Mouse (Mus musculus) hindbrain, embryonic 15.5 days (tissue): Measurements from ENCODE around the gene Rnaset2b. TPM values are rescaled to one million over a fixed set of nuclear protein-coding genes. Genes with fewer than 3 reads are reported as not detected.
"Not testable (repeated sequence)": the region's sequence is repeated elsewhere in the genome, so short reads cannot be mapped to it uniquely, and the experiment has no call there.

ENCODE experiments used
- ATAC-seq: fragments of 200-750 bp; cut with Nextera tagmentation; 2 replicates; pipeline ENCODE4 v1.8.0; 2017; ENCODE audit warnings: low read depth, moderate number of reproducible peaks, moderate TSS enrichment; ENCODE audit not compliant: low FRiP score
- H3K27ac ChIP-seq: fragments of 300-500 bp; sonication (generic); replicated peaks from 2 replicates; pipeline ENCODE4 v1.5.1; 2015; ENCODE audit warnings: mild to moderate bottlenecking, inconsistent platforms
- H3K27me3 ChIP-seq: fragments of 300-500 bp; sonication (generic); 2 replicates; pipeline ENCODE4 v1.6.1; 2015; ENCODE audit warnings: control low read depth, inconsistent platforms
- H3K36me3 ChIP-seq: fragments of 300-500 bp; sonication (generic); 2 replicates; pipeline ENCODE4 v1.6.1; 2015; ENCODE audit warnings: control low read depth, inconsistent platforms
- H3K4me1 ChIP-seq: fragments of 300-500 bp; sonication (generic); replicated peaks from 2 replicates; pipeline ENCODE4 v1.6.1; 2015; ENCODE audit warnings: control low read depth, inconsistent platforms
- H3K4me2 ChIP-seq: fragments of 300-500 bp; sonication (generic); 2 replicates; pipeline ENCODE4 v1.6.1; 2015; ENCODE audit warnings: moderate library complexity, mild to moderate bottlenecking, inconsistent platforms
- H3K4me3 ChIP-seq: fragments of 300-500 bp; sonication (generic); 2 replicates; pipeline ENCODE4 v1.5.1; 2015; ENCODE audit warnings: mild to moderate bottlenecking, inconsistent platforms
- H3K9ac ChIP-seq: fragments of 300-500 bp; sonication (generic); 2 replicates; pipeline ENCODE4 v1.6.1; 2015; ENCODE audit warnings: inconsistent platforms
- H3K9me3 ChIP-seq: fragments of 300-500 bp; sonication (generic); 2 replicates; pipeline ENCODE4 v1.6.1; 2016; ENCODE audit warnings: control low read depth, inconsistent platforms
- WGBS: fragments of 180-500 bp; shearing (Covaris S2); methylation state at CpG from one replicate; pipeline ENCODE4 v1.1.7; 2015; 5-methylcytosine and 5-hydroxymethylcytosine counted together
- polyA plus RNA-seq: library from polyadenylated mRNA; unstranded; fragments of >200 nt; fragmentation: Nextera tagmentation; extraction: Ambion mirVana; gene quantifications from 2 replicates; pipeline ENCODE4 v1.2.1, GENCODE M21; 2015

The Rnaset2b gene
- polyA plus RNA-seq, 1 experiment from 2014 or later, result 116 TPM

DNA sequence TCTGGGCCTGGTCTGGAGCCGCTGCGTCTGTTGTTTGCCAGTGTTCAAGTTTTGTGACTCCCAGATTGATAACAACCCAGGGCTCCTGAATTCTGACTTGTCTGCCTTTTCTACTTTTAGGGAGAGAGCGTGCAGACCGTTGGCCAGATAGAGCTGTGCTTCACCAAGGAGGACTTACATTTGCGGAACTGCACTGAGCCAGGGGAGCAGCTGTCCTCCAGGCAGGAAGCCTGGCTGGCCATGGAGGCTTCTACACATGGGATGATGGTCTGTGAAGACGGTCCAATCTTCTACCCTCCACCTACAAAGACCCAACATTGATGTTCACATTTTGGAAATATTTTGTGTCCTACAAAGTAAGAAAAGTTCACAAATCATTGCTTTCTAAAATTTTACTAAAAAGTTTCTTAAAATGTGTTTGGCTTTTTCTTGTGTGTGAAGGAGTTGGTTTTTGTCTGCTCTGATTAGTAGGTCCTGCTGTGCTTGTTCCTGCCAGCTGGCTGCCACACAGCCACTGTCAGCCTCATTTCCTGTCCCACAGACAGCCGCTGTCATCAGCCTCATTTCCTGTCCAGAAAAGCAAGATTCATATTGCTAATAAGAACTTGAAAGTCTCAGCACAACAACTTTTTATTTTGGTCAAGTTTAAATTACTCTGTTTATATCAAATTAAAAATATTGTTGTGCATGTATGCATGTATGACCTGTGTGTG, 27.5 kb downstream of the Rnaset2b start:
- H3K4me3 ChIP-seq, H3K27me3 ChIP-seq, ATAC-seq, H3K9me3 ChIP-seq, H3K27ac ChIP-seq, H3K36me3 ChIP-seq, H3K4me1 ChIP-seq, H3K4me2 ChIP-seq, H3K9ac ChIP-seq: not testable (repeated sequence)
- WGBS, result no CpG with 5 or more reads among the region's 7 CpGs

DNA sequence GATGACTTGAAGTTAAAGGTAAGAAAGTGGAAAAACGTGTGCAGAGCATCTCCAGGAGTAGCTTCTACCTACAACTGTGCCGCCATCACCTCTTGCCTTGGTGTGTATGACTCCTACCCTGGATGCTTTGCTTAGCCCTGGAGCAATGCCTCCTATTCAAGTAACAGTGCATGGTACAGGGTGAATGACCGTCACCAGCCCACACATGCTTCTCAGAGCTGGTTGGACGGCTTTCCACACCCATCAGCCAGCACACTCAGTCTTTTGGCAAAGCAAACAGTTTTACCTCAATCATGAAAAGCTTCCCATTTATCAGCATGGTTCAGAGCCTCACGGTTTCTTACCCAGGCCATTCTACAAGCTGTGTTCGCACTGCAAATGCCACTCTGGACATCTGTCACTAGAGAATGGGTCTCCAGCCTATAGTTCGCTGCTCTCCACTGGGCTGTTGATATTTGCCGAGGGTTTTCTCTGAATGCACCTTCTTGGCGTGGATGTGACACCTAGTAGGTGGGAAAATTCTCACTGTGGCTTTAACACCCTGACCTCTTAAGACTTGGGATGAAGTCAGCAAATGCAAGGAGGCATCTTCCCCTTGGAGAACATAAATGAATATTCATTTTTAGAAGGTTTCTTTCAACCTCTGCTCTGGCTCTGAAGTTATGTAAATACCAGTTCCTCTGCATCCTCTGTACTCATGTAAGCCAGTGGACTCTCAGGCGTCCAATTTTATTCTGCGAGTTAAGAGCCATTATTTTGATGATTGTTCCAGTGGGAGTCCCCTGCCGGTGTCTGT, 31.6 kb downstream of the Rnaset2b start:
- 81% methylated on average over 9 of the region's 12 CpGs for WGBS
- H3K4me3 ChIP-seq, H3K4me1 ChIP-seq, H3K9ac ChIP-seq, H3K9me3 ChIP-seq, H3K27ac ChIP-seq, H3K36me3 ChIP-seq, H3K4me2 ChIP-seq, H3K27me3 ChIP-seq, ATAC-seq: not testable (repeated sequence)

DNA sequence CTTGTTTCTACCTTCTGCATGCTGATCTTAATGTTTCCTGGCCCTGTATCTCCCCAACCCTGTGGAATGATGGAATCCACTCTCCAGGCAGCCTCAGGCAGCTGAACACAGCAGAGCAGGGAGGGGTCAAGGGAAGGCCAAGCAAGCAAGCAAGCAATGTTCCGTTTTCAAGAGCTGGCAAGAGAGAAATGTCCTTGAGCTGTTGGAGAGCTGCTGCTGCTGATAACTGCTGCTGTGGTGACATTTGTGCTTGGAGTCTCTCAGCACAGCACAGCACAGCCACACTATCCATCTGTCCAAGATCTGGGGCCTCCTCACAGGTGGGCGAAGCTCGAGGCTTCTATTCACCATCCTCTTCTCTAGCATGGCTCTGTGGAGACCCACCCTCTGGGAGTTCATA, 33.0 kb downstream of the Rnaset2b start:
- not testable (repeated sequence) for H3K27ac ChIP-seq, H3K27me3 ChIP-seq, ATAC-seq, H3K4me1 ChIP-seq, H3K9me3 ChIP-seq, H3K9ac ChIP-seq, H3K4me3 ChIP-seq, H3K4me2 ChIP-seq, H3K36me3 ChIP-seq
- WGBS, result no CpG with 5 or more reads among the region's 3 CpGs

DNA sequence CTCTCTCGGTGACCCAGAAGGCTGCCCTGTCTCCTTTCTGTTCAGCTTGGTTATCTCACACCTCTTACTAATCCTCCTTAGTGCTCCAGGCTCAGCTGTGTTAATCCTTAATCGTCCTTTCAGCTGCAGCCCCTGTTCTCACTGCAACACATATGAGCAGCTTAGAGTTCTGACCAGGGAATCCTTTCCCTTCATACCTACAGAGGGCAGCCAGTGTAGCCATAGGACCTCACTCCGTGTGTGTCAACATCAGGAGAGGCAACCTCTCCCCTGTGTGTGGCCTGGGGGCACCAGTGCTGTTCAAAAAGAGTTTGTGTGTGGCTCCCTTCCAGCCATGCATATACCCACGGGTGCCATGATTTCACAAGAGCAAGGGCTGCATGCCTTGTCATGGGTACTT, 35.2 kb downstream of the Rnaset2b start:
- not testable (repeated sequence) for H3K4me2 ChIP-seq, H3K9ac ChIP-seq, H3K27me3 ChIP-seq, H3K4me3 ChIP-seq, H3K36me3 ChIP-seq, ATAC-seq, H3K9me3 ChIP-seq, H3K4me1 ChIP-seq, H3K27ac ChIP-seq
- 76% methylated on average over 3 of the region's 4 CpGs for WGBS

DNA sequence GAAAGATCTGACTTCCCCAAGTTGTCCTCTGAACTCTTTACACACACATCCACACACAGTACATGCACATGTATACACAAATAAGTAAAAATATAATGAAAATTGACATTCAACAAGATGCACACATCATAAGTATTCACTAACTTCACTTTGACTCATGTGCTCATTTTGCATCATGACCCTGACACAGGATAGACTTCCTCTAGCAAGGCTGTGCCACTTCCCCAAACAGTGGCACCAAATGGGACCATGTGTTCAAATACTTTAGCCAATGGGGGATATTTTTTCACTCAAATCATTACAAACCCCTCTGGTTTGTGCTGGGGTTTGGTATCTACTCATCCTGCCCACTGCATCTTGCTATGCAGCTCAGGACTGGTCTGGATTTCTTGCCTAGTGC, 38.5 kb downstream of the Rnaset2b start:
- H3K4me3 ChIP-seq, H3K27me3 ChIP-seq, H3K4me1 ChIP-seq, H3K4me2 ChIP-seq, H3K36me3 ChIP-seq, H3K27ac ChIP-seq, H3K9me3 ChIP-seq, H3K9ac ChIP-seq, ATAC-seq: not testable (repeated sequence)

DNA sequence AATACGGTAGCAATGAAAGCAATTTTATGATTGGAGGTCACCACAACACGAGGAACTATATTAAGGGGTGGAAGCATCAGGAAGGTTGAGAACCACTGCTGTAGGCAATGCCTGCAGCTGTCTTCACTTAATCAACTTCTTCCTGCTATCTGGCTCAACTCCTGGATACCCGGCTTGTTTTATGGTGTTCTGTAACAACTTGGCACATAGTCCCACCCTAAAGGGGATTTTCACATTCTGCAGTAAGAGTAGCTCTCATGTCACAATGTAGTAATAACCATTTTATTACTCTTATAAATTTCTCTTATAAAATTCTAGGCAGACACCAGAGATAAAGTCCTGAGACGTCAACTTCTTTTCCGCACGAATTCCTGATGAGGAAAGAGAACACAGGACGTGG, 39.0 kb downstream of the Rnaset2b start:
- not testable (repeated sequence) for H3K27ac ChIP-seq, H3K36me3 ChIP-seq, H3K27me3 ChIP-seq, H3K4me3 ChIP-seq, H3K4me1 ChIP-seq, H3K9ac ChIP-seq, H3K9me3 ChIP-seq, ATAC-seq, H3K4me2 ChIP-seq
- no CpG with 5 or more reads among the region's 7 CpGs for WGBS

DNA sequence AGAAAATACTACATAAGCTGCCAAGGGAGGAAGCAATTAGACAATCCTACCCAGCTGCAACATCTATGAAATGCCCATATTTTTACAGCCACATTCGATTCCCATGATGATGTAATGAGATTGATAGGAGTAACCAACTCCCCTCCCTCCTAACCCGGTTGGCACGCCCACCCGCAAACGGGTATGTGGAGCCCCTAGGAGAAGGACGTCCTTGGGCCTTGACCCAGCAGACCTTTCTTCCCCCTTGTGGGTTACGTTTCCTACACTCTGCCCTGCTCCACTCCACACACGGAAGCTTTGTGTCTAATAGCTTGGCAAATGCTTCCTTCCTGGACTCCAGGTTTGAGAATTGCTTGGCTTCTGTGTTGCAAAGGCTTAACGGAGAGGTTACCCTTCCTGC, 39.5 kb downstream of the Rnaset2b start:
- WGBS, result 85% methylated on average over 6 of the region's 9 CpGs
- H3K27ac ChIP-seq, result not testable (repeated sequence)

DNA sequence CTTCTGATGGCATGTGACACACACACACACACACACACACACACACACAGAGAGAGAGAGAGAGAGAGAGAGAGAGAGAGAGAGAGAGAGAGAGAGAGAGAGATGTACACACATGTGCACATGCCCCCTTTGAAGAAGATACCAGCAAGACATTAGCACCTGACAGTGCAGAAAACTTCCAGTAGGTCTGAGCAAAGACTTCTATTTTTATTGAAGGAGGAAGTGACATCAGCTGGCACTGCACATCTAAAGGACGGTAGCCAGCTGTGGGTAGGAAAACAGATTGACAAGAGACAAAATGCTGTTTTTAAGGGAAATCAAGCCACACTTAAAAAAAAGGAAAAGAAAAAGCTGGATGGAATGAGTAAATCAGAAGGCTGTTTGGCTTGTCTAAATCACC, 43.8 kb downstream of the Rnaset2b start:
- H3K36me3 ChIP-seq, H3K27me3 ChIP-seq, H3K4me3 ChIP-seq, H3K4me2 ChIP-seq, H3K9me3 ChIP-seq, ATAC-seq, H3K27ac ChIP-seq, H3K9ac ChIP-seq, H3K4me1 ChIP-seq: not testable (repeated sequence)
- WGBS, result no CpG with 5 or more reads among the region's 1 CpGs

More for the DNA sequence above, 39.5 kb downstream of the Rnaset2b start:
- not testable (repeated sequence) for H3K4me2 ChIP-seq, H3K4me1 ChIP-seq, H3K9me3 ChIP-seq, H3K36me3 ChIP-seq, H3K27me3 ChIP-seq, H3K4me3 ChIP-seq, H3K9ac ChIP-seq, ATAC-seq

DNA sequence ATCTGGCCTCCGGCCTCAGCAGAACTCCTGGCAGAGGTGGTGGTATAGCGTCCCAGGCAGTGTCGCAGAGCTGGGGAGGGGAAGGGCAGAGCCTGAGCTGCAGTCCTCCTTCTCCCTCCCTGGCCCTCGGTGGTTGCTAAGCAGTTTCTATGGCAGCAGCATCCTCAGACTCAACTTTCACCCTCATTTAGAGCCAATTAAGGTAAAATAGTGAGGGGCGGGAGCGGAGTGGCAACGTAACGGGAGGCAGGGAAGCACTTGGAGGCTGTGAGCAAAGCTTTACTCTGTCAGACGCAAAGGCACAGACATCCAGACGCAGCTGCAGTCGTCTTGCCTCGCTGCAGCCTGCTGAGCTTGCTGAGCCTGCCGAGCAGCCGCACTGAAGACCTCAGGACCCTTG, 54.8 kb downstream of the Rnaset2b start, which contains the start of gene Gm1604a:
TSS of gene Gm1604a (plus strand) at position 312 of the 400 bp plus-strand sequence.
- not testable (repeated sequence) for H3K9me3 ChIP-seq, H3K4me1 ChIP-seq, H3K27ac ChIP-seq, H3K27me3 ChIP-seq, H3K9ac ChIP-seq, H3K36me3 ChIP-seq, H3K4me3 ChIP-seq
- peak; percentile 88 for ATAC-seq
- WGBS, result 4% methylated on average over 5 of the region's 14 CpGs
- peak within 1 kb of the TSS; percentile 32; the same call in 1 of the 2 replicates for H3K4me2 ChIP-seq

DNA sequence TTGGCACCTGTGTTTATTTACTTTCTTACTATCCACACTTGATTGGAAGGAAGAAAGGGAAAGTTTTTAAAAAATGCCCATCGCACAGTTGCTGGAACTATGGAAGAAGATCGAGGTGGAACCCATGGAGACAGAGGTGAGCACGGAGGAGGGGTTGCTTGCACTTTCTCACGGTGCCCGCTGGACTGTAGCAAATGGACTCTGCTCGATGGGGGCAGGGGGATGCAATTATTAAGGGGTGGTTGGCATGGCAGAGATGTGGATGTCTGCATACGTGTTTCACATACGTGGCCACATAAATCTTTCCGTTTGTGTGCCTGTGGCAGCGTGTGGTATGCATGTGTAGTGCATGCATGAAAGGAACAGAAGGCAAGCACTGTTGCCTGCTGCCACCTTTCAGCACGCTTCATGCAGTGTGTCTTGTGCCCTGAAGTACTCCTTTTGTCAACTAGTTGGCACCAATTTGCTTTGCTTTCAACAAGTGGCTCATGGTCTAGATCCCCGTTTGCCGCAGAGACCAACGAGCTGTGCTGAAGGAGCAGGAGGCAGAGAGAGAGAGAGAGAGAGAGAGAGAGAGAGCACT, 55.4 kb downstream of the Rnaset2b start:
- ATAC-seq, result peak; percentile 24; the same call in 1 of the 2 replicates

DNA sequence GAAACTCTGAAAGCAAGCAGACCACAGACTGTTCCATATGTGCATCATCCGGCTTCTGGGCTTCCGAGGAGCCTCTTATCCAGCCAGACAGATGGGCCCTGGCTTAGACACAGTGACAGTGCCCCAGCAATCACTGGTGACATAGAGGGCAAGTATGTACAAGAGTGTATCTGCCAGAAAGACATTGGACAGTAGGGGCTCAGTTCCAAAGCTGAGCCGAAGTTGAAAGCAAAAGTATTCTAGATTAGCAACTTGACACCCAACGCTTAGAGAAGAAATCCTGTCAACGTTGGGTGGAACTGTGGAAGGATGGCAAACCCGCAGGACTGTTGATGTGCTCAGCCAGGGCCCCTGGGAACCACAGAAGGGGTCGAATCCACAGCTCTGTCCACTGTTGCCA, 59.8 kb downstream of the Rnaset2b start:
- not testable (repeated sequence) for H3K4me3 ChIP-seq, H3K9ac ChIP-seq, H3K4me1 ChIP-seq, H3K27me3 ChIP-seq, H3K36me3 ChIP-seq, ATAC-seq, H3K4me2 ChIP-seq, H3K27ac ChIP-seq, H3K9me3 ChIP-seq
- WGBS, result 70% methylated on average over 5 of the region's 7 CpGs

More for the DNA sequence above, 55.4 kb downstream of the Rnaset2b start:
- not testable (repeated sequence) for H3K4me2 ChIP-seq, H3K36me3 ChIP-seq, H3K4me1 ChIP-seq, H3K4me3 ChIP-seq, H3K9ac ChIP-seq, H3K27ac ChIP-seq, H3K9me3 ChIP-seq, H3K27me3 ChIP-seq
- WGBS, result 28% methylated on average over 3 of the region's 14 CpGs

DNA sequence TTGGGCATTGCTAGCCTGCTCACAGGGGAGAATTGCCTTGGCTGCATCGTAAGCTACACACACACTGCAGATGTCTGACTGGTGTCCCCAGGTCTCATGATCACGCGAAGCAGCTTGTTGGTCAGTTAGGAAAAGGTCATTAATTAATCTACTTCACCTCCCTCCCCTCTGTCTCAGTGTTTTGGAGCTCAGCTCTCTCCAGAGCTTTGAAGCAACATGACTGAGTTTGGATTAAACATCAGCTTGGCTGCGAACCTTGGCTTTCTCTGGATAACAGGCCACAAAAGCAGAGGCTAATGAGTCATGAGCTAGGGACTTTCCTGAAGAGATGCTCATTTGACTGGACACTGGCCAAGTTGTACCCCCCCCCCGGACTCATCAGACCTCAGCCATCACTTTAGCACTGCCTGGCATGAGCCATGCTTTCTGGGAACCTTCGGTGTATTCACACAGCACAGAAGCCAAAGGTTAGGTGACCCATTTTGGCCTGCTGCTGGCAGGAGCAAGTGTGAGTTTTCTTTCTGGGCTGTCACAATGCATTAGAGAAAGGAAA, 60.3 kb downstream of the Rnaset2b start:
- not testable (repeated sequence) for H3K4me3 ChIP-seq, ATAC-seq, H3K4me1 ChIP-seq, H3K27me3 ChIP-seq, H3K36me3 ChIP-seq, H3K9ac ChIP-seq, H3K9me3 ChIP-seq, H3K27ac ChIP-seq, H3K4me2 ChIP-seq
- WGBS, result 66% methylated on average over 3 of the region's 6 CpGs
